Mouse (Mus musculus): Measurements from ENCODE around the gene Prss36.

- TF ChIP-seq CTCF (IDR thresholded peaks at IDR 0.05; ENCODE audit: insufficient read depth, low read length) = 0 out of 2 replicates have a peak, but pooled peaks have one; percentile 5
- TF ChIP-seq POLR2A (IDR thresholded peaks at IDR 0.05; ENCODE audit: borderline replicate concordance, extremely low read depth, low read depth, low read length) = peak; percentile 31; the same call in 1 of the 2 replicates
Observed at GRCm38 (mm10) chr7:127928596-127928995, 17.9 kb downstream of the Prss36 start.
